Mouse (Mus musculus) small intestine, adult 2 months (tissue): ENCODE measurements at regions not wholly inside any gene's neighbourhood (a gene's known extent, or its start where the extent isn't known, plus 50 kb on each side); places are given as distances from the start of the nearest gene placed in this dataset.

ENCODE experiments used
- CTCF ChIP-seq: fragments of 200-500 bp; IDR thresholded peaks from 2 replicates; pipeline ENCODE4 v1.5.1; 2012; ENCODE audit warnings: low read depth, mild to moderate bottlenecking, control low read depth, inconsistent platforms, low read length, moderate library complexity, mixed read lengths; ENCODE audit not compliant: insufficient replicate concordance, insufficient read length; ENCODE audit errors: extremely low read depth
- POLR2A ChIP-seq: fragments of 200-500 bp; IDR thresholded peaks from 2 replicates; pipeline ENCODE4 v1.6.1; 2012; ENCODE audit warnings: low read depth, mild to moderate bottlenecking, control low read depth, inconsistent platforms, low read length, moderate library complexity

DNA sequence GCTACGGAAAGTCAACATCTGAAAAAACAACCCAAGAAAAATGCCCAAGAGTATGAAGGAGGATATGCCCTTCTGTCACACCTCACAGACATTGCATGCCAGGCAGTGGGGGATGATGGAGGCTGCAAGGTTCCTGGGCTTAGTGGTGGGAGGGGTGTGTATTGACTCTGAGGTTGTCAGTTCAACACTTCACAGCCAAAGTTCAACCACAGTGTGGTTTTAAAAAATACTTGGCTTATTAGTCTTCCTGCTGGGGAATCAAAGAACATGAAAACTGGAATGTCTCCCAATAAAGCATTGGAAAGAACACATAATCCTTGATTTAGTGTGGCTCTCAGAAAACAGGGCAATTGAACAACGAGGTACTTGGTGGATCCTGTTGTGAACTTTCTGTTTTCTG lies 267.0 kb upstream of the Elac2 start:
- TF ChIP-seq POLR2A (no peak), CTCF (no peak)
